Mouse (Mus musculus) testis, adult 2 months (tissue): ENCODE measurements around the gene Nexn. TPM values are rescaled to one million over a fixed set of nuclear protein-coding genes. Genes with fewer than 3 reads are reported as not detected.

Experiments
- H3K27ac ChIP-seq: fragments of 200-500 bp; 2 replicates; pipeline ENCODE4 v1.5.1; 2012; ENCODE audit warnings: low read depth, low read length; ENCODE audit not compliant: control insufficient read depth, insufficient read depth
- H3K27me3 ChIP-seq: fragments of 200-500 bp; 2 replicates; pipeline ENCODE4 v1.6.1; 2012; ENCODE audit warnings: mild to moderate bottlenecking, low read length, moderate library complexity; ENCODE audit not compliant: control insufficient read depth, insufficient read depth
- H3K36me3 ChIP-seq: fragments of 200-500 bp; 2 replicates; pipeline ENCODE4 v1.6.1; 2012; ENCODE audit warnings: mild to moderate bottlenecking, low read length; ENCODE audit not compliant: control insufficient read depth, insufficient read depth
- H3K4me1 ChIP-seq: fragments of 200-500 bp; 2 replicates; pipeline ENCODE4 v1.6.1; 2012; ENCODE audit warnings: low read length; ENCODE audit not compliant: control insufficient read depth, insufficient read depth
- H3K4me3 ChIP-seq: fragments of 200-500 bp; 2 replicates; pipeline ENCODE4 v1.5.1; 2012; ENCODE audit warnings: low read depth, mild to moderate bottlenecking, low read length, moderate library complexity, mixed read lengths; ENCODE audit not compliant: control insufficient read depth
- CTCF ChIP-seq: fragments of 200-500 bp; IDR thresholded peaks from 2 replicates; pipeline ENCODE4 v1.5.1; 2012; ENCODE audit warnings: low read depth, mild to moderate bottlenecking, inconsistent platforms, low read length, moderate library complexity; ENCODE audit not compliant: control insufficient read depth, insufficient read depth, insufficient replicate concordance
- POLR2A ChIP-seq: fragments of 200-500 bp; IDR thresholded peaks from 2 replicates; pipeline ENCODE4 v1.6.1; 2012; ENCODE audit warnings: low read depth, mild to moderate bottlenecking, inconsistent platforms, low read length, moderate library complexity; ENCODE audit not compliant: control insufficient read depth
- polyA plus RNA-seq: library from polyadenylated mRNA; depleted of rRNA; stranded (reverse); fragments of >200 nt; gene quantifications from 2 replicates; pipeline ENCODE4 v1.2.3, GENCODE M21; 2012; rRNA removed

Gene Nexn
- polyA plus RNA-seq, 1 experiment, result 0.81 TPM

DNA sequence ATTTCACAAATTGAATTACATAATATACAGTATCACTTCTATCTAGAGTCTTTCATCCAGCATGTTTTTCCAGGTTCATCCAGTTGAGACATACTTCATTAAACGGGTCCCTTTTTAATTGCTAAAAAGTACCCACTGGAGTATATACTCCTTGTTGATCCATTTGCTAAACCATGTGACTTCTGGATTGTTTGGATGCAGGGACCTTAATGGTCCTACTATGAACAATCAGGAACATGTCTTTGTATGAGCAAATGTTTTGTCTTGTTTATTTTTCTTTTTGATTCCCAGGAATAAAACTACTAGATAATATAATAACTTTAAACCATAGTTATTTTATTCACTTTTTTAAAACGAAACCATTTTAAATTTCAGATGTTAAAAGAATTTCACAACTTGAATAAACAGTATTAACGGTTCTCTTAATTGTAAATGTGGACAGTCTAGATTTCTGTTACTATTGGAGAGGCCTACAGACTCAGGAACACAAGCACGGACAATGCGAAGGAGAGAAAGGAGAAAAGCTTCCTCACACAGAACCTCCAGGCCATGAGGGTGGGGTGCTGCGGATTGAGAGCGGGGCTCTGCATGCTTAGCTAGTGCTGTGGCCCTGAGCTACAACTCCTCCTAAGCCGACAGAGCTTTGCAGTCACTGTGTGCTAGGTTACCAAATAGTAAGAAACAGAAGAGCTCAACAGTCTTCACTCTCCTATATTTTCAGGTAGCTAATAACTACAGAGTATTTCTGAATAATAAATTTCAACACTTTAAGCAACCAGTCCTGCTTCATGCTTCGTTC lies 75.3 kb downstream of the Nexn start:
- no peaks in the 10 kb centered on the region; the same call in none of the 2 replicates for H3K4me1 ChIP-seq
- peak overlapping the region; percentile 37; the same call in 1 of the 2 replicates for H3K4me3 ChIP-seq
- TF ChIP-seq POLR2A (no peak), CTCF (no peak)
- no peaks in the 10 kb centered on the region for H3K27me3 ChIP-seq
- H3K36me3 ChIP-seq, result no peaks in the 10 kb centered on the region
- no peak overlapping the region for H3K27ac ChIP-seq

DNA sequence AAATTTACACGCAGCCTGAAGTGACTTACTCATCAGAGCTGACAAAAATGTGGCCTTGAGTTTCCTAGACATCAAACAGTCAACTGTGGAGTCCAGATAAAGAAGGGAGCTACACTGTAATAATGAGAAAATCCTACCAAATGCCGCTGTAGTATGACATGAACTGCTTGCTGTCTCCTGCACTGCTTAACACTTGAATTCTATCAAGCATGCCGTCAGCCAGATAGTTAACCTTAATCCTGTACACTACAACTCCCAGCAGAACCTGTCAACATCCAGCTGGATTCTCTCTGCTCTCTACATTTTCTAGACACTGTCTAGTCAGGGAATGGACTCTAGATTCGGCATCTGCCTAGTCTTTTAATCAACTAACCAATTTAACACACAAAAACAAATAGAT lies 76.8 kb downstream of the Nexn start:
- no peak for TF ChIP-seq CTCF
- no peak for TF ChIP-seq POLR2A
- Histone ChIP-seq H3K27ac (no peak overlapping the region), H3K4me1 (no peaks in the 10 kb centered on the region; the same call in none of the 2 replicates), H3K27me3 (no peaks in the 10 kb centered on the region), H3K4me3 (no peak overlapping the region), H3K36me3 (no peaks in the 10 kb centered on the region)

Other genes starting within 250 kb of the Nexn start
- 7.5 and 9.7 TPM in 2 replicates for gene Gipc2, start 100.1 kb downstream of the Nexn start, polyA plus RNA-seq
- 72.6 and 94.4 TPM in 2 replicates for gene Dnajb4, start 56.0 kb downstream of the Nexn start, polyA plus RNA-seq
- 55.8 and 58.6 TPM in 2 replicates for gene Fubp1, start 55.9 kb downstream of the Nexn start, polyA plus RNA-seq
- 3.0 and 3.6 TPM in 2 replicates for gene Miga1, start 74.1 kb upstream of the Nexn start, polyA plus RNA-seq
- 6.3 and 6.5 TPM in 2 replicates for gene Usp33, start 80.1 kb upstream of the Nexn start, polyA plus RNA-seq
- 12.6 and 12.7 TPM in 2 replicates for gene Zzz3, start 129.1 kb upstream of the Nexn start, polyA plus RNA-seq